Mouse (Mus musculus) bone marrow, adult 2 months (tissue): ENCODE measurements around the gene Pde10a.

Source experiments
- CTCF ChIP-seq: fragments of 200-500 bp; IDR thresholded peaks from 2 replicates; pipeline ENCODE4 v1.5.1; 2011; ENCODE audit warnings: low read length, control low read depth; ENCODE audit not compliant: control insufficient read depth, insufficient read depth
- POLR2A ChIP-seq: fragments of 200-500 bp; IDR thresholded peaks from 2 replicates; pipeline ENCODE4 v1.6.1; 2011; ENCODE audit warnings: low read depth, mild to moderate bottlenecking, control low read depth, low read length, borderline replicate concordance; ENCODE audit not compliant: control insufficient read depth

- TF ChIP-seq CTCF (no peak), POLR2A (no peak)
Measured at GRCm38 (mm10) chr17:8658751-8659454, 133.7 kb downstream of the Pde10a start.
